Mouse (Mus musculus) lung, postnatal 36 days (tissue): ENCODE data around the gene Acbd3.

ENCODE experiments used
- DNase-seq: peaks from one replicate; pipeline ENCODE4 v3.0.0; 2022; ENCODE audit warnings: mixed read lengths

Acbd3 gene

DNA sequence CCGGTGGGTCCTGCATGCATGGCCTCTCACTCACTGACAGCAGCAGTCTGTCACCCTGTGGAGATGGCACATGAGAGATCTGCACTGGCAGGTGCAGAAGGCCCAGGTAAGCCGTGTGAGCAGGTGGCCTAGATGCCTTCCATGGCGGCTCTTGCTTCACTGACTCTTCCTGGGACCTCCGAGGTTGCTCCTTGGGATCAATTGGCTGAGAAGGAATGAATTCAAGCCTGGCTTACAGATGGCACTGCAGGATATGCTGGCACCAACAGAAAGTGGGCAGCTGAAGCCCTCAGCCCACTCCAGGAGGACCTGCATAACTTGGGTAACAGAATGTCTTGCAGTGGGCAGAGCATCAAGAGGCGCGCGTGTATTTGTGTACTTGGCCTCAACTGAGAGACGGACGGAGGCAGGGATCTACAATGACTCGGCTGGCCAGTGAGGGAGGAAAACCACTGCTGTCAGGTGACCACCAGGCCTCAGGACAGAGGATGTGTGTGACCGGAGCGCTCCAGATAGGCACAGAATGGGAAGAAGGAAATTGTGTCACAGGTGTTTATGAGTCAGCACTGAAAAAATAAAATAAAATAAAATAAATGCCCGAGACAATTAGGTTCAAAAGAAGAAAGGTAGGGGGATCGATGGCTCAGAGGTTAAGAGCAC is 66.1 kb downstream of the Acbd3 start:
- DNase-seq = no peak

DNA sequence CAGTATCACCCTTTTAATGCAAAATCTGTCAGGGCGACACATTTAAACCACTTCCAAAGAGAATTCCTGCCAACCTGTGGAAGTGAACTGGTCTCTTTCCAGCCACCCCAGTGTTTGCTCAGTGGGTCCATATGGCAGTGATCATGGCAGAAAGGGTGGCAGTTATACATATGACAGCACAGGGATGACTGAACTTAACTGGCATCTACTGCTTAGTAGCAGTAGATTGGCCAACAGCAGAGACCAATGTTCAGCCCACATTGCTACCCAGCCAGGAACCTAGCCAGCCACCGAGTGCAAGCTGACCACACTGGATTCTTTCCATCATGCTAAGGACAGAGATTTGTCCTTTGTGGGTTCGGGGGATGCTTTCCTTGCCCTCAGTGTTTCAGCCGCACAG is 67.0 kb downstream of the Acbd3 start:
- DNase-seq = no peak

DNA sequence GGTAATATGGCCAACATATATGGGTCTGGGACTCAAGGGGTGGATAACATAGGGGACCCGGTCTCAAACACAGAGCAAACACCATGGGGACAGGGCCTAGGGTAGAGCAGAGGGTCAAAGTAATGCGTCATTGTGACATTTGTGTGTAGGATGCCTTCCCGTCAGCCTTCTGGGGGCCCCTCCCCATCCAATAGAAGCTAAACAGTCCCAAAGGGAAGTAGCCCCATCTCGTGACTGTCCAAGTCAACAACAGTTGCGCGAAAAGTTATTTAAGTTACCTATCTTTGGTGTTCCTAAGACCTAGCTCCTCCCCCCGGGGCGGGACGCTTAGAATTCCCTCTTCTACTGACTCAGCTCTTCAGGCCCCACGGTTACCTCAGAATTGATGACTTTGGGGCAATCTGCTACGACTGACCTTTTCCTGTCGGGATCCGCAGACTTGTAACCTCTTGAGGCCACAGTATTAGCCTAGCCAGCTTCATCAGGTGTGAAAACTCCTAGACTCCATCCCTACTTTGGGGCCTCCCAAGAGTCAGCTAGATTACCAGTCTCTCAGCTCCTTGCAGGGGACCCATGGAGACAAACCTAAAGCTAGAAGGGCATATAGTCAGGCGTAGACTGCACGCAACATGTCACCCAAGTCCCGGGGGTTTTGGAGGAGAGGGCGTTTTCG is 67.7 kb downstream of the Acbd3 start:
- peak; percentile 79 for DNase-seq

DNA sequence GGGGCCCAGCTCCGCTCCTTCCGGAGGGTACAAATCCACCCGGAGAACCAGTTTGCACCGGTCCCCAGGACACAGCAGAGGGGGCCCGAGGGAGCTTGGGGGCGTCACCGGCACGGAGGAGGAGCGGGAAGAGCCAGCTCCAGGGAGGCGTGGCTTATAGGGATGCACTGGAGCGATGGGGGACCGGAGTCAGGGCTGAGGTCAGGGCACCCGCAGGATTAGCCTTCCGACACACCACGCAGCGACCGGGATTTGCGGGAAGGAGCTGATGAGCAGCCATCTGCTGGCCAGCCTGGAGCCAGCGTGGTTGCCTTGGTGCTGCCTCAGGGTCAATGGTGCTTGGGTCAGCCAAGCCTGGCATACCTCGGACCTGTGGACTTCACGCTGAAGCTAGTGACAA is 68.3 kb downstream of the Acbd3 start:
- DNase-seq = no peak

DNA sequence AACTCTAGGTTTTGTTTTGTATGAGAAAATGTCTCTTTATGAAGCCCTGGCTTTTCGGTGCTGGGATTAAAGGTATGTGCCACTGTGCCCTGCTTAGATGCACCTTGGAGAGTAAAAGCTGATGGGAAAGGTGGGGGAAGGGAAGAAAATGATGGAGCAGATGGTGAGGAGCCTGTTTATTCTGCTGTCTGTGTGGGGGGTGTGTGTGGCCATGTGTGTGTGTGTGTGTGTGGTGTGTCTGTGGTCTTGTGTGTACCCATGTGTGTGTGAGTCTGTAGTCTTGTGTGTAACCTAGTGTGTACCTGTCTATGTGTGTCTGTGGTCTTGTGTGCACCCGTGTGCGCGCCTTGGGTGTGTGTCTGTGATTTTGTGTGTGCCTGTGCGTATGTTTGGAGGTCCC is 72.8 kb downstream of the Acbd3 start:
- DNase-seq = no peak

DNA sequence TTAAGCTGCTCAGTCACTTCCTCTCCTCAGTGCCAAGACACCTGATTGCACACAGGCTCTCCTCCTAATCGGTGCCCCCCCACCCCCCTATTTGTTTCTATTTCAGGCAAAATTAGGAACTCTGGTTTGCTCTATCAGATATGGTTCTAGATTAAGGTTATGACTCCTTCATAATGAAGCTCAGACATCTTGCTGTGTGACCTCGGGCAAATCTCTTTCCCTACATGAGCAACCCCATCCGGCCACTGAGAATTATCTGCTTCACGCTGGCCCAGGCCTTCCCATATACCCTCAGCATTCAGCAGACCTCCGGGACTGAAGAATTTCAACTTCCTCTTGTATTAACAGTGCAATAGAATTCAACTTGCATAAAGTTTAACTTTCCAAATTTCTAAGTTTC is 73.4 kb downstream of the Acbd3 start:
- DNase-seq = no peak

DNA sequence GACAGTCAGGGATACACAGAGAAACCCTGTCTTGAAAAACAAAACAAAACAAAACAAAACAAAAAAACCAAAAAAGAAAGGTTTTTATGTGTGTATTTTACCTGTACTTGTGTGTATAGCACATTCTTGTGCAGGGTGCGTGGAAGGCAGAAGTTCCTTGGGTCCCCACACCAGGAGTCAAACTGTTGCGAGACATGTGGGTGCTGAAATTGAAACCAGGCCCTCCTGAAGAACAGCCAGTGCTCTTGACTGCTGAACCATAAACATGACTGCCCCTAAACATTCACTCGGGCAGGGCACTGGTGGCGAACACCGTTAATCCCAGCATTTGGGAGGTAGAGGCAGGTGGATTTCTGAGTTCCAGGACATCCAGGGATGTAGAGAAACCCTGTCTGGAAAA is 74.2 kb downstream of the Acbd3 start:
- no peak for DNase-seq

DNA sequence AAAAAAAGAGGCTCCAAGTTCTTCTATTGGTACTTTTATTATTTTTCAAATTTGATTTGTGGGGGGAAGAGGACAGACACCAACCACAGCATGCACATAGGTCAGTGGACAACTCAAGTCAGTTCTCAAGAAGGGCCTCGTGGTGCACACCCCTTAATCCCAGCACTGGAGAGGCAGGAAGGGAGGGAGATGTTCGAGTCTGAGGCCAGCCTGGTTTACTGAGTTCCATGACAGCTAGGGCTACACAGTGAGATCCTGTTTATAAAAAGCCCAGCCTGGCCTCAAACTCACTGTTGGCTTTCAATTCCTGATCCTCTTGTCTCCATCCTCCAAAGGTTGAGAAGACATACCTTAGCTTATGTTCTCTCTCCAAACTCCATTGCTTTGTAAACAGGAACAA is 75.0 kb downstream of the Acbd3 start:
- DNase-seq = no peak

DNA sequence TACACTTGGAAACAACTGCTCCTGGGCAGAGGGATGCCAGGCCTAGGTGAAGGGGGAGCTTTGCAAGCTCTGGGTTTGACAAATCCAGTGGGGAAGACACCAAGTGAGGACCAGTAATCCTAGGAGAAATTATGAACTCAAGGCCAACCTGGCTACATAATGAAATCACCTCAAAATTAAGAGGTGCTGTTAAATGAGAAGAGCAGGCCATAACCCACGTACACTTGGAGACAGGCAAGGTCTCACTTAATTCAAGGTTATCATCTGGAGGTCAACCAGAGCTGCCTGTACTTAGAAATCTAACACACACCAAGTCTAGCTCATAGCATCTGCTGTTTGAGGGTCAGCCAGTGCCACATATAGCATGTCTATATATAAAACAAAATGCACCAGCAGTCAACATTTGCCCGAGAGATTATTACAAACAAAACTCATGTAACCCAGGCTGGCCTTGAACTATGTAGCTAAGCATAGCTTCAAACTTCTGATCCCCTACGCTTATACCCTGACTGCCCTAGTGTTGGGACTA is 75.7 kb downstream of the Acbd3 start:
- no peak for DNase-seq
